Mouse (Mus musculus) lung, adult 2 months (tissue): ENCODE measurements at regions not wholly inside any gene's neighbourhood (a gene's known extent, or its start where the extent isn't known, plus 50 kb on each side); places are given as distances from the start of the nearest gene placed in this dataset.

Experiments used
- DNase-seq: peaks from one replicate; pipeline ENCODE4 v3.0.0; 2022
- H3K4me1 ChIP-seq: fragments of 200-500 bp; 2 replicates; pipeline ENCODE4 v1.6.1; 2011; ENCODE audit warnings: low read length; ENCODE audit not compliant: control insufficient read depth, insufficient read depth
- H3K4me3 ChIP-seq: fragments of 200-500 bp; replicated peaks from 2 replicates; pipeline ENCODE3; 2011; ENCODE audit warnings: low read depth, mild to moderate bottlenecking, control low read depth, low read length; ENCODE audit errors: extremely low read depth
- CTCF ChIP-seq: fragments of 200-500 bp; IDR thresholded peaks from 2 replicates; pipeline ENCODE4 v1.5.1; 2011; ENCODE audit warnings: mild to moderate bottlenecking, low read length, control low read depth; ENCODE audit not compliant: insufficient read depth
- POLR2A ChIP-seq: fragments of 200-500 bp; IDR thresholded peaks from 2 replicates; pipeline ENCODE4 v1.6.1; 2011; ENCODE audit warnings: low read depth, mild to moderate bottlenecking, control low read depth, low read length, borderline replicate concordance; ENCODE audit errors: extremely low read depth
- WGBS: fragments of 180-500 bp; shearing (Covaris S2); methylation state at CpG from one replicate; pipeline ENCODE4 v1.1.7; 2018; 5-methylcytosine and 5-hydroxymethylcytosine counted together

- H3K4me1 ChIP-seq = no peaks in the 10 kb centered on the region
- DNase-seq = no peak
- H3K4me3 ChIP-seq = no peak overlapping the region
- TF ChIP-seq POLR2A (no peak), CTCF (no peak)
- WGBS = 89% methylated on average over 2 of the region's 2 CpGs
Observed at GRCm38 (mm10) chr1:94423731-94424130, 371.4 kb upstream of the Pdcd1 start.

DNA sequence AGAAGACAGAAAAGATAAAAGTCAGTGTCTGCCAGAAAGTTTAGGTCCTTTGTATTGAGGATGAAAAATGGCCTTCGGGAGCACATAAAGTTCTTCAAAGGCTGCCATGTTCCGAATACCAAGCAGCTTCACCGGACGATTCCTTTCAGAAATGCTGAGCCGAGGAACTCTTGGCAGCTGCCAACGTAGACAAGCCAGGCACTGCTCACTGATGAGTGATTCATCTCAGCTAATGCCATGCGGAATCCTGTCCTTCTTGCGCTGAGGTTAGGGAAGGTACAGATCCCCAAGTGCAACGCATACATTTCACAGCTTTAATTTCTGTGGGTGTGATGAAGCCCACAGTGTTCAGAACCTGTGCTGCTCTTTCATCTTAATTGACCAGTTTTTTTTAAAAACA is 360.7 kb upstream of the Pdcd1 start:
- 81% methylated on average over 9 of the region's 9 CpGs for WGBS

GRCm38 (mm10) chr1:94366606-94367005 is 314.3 kb upstream of the Pdcd1 start:
- DNase-seq = no peak
- 83% methylated on average over 1 of the region's 1 CpGs for WGBS
- H3K4me3 ChIP-seq = no peak overlapping the region
- TF ChIP-seq POLR2A (no peak), CTCF (no peak)
- H3K4me1 ChIP-seq = no peaks in the 10 kb centered on the region

More for the DNA sequence above, 360.7 kb upstream of the Pdcd1 start:
- no peak for DNase-seq
- no peaks in the 10 kb centered on the region for H3K4me1 ChIP-seq
- no peak overlapping the region for H3K4me3 ChIP-seq
- TF ChIP-seq CTCF = no peak
- no peak for TF ChIP-seq POLR2A

- H3K4me3 ChIP-seq = no peak overlapping the region
- WGBS = 54% methylated on average over 1 of the region's 1 CpGs
- no peaks in the 10 kb centered on the region for H3K4me1 ChIP-seq
- TF ChIP-seq CTCF = no peak
- DNase-seq = no peak
Observed at GRCm38 (mm10) chr1:94356996-94357395, 304.6 kb upstream of the Pdcd1 start.

DNA sequence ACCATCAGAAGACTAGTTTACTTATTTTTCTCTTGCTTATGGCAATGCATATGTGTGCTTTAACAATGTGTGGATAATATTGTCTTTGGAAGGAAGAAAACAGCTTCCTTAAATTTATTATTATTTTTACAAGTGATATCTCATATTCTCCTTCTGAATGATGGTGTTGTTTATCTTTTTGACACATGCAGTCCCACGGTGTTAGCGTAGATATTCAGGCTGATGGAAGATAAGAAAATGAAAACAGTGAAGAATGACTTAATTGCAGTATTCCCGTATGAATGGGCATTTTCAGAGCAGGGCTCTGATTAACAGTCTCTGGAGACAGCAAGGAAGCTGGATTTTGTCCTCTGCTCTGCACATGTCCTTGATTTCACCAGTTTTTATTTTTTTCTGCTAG is 303.5 kb upstream of the Pdcd1 start:
- no peak for DNase-seq
- 34% methylated on average over 3 of the region's 3 CpGs for WGBS

GRCm38 (mm10) chr1:94342576-94342975 is 290.2 kb upstream of the Pdcd1 start:
- TF ChIP-seq POLR2A (no peak), CTCF (no peak)
- no peak for DNase-seq
- 88% methylated on average over 2 of the region's 2 CpGs for WGBS

More for the DNA sequence above, 303.5 kb upstream of the Pdcd1 start:
- H3K4me3 ChIP-seq = no peak overlapping the region
- no peaks in the 10 kb centered on the region for H3K4me1 ChIP-seq
- no peak for TF ChIP-seq CTCF
- TF ChIP-seq POLR2A = no peak

DNA sequence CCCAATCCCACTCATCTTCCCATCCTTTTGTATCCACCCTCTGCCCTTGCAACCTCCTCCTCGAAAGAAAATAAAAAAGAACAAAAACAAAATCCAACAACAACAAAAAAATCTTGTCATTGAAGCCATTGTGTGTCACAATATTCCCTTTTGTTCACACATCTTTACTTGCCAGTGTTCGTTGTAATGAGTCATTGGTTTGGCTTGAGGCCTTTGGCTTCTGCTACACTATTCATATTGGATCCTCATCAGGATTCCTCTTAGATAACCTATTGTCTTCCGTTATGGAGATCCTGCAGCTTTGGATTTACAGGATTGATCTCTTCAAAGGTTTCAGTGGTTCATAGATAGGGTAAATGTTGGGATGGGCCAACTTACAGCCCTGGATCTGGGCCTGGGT is 288.9 kb upstream of the Pdcd1 start:
- Histone ChIP-seq H3K4me1 (no peaks in the 10 kb centered on the region), H3K4me3 (no peak overlapping the region)
- TF ChIP-seq POLR2A (no peak), CTCF (no peak)
- DNase-seq = no peak
- WGBS = 64% methylated on average over 3 of the region's 3 CpGs

More at GRCm38 (mm10) chr1:94342576-94342975, 290.2 kb upstream of the Pdcd1 start:
- Histone ChIP-seq H3K4me3 (no peak overlapping the region), H3K4me1 (no peaks in the 10 kb centered on the region)

DNA sequence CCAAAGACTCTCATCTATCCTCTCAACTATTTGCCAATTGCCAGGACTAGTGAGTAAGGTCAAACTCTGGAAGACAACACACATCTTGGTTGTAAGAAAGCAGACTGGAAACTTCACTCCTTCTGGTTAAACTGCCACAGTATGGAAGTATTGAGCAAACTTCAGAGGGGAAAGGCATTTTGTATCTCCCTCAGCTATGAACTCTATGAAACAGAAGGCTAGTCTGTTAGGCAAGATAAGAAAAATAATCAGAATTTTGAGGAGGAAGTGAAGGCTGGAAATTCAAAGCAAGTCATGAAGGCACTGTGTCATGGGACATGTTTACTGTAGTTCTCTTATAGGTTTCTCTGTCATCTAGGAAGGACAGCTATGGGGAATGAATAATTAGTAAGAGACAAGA is 265.7 kb upstream of the Pdcd1 start:
- no peaks in the 10 kb centered on the region for H3K4me1 ChIP-seq
- no peak overlapping the region for H3K4me3 ChIP-seq
- DNase-seq = no peak
- no peak for TF ChIP-seq POLR2A
- TF ChIP-seq CTCF = no peak

- 69% methylated on average over 1 of the region's 1 CpGs for WGBS
Observed at GRCm38 (mm10) chr1:94298395-94298794, 246.0 kb upstream of the Pdcd1 start.

GRCm38 (mm10) chr1:94272569-94272968 is 220.2 kb upstream of the Pdcd1 start:
- WGBS = 91% methylated on average over 4 of the region's 4 CpGs
- no peak overlapping the region for H3K4me3 ChIP-seq
- DNase-seq = no peak
- no peaks in the 10 kb centered on the region for H3K4me1 ChIP-seq
- TF ChIP-seq CTCF (no peak), POLR2A (no peak)

More at GRCm38 (mm10) chr1:94298395-94298794, 246.0 kb upstream of the Pdcd1 start:
- no peak for DNase-seq
- Histone ChIP-seq H3K4me1 (no peaks in the 10 kb centered on the region), H3K4me3 (no peak overlapping the region)
- TF ChIP-seq CTCF = no peak
- TF ChIP-seq POLR2A = no peak
